Mouse (Mus musculus) midbrain, embryonic 12.5 days (tissue): ENCODE data around the gene B430305J03Rik. TPM values are rescaled to one million over a fixed set of nuclear protein-coding genes. Genes with fewer than 3 reads are reported as not detected.

Source experiments
- ATAC-seq: fragments of 200-750 bp; cut with Nextera tagmentation; 2 replicates; pipeline ENCODE4 v1.8.0; 2017; ENCODE audit warnings: low read depth, moderate TSS enrichment, moderate library complexity; ENCODE audit not compliant: low FRiP score
- H3K27ac ChIP-seq: fragments of 300-500 bp; sonication (generic); replicated peaks from 2 replicates; pipeline ENCODE4 v1.5.1; 2016; ENCODE audit warnings: mild to moderate bottlenecking
- H3K27me3 ChIP-seq: fragments of 300-500 bp; sonication (generic); 2 replicates; pipeline ENCODE4 v1.6.1; 2016; ENCODE audit warnings: mild to moderate bottlenecking
- H3K36me3 ChIP-seq: fragments of 300-500 bp; sonication (generic); 2 replicates; pipeline ENCODE4 v1.6.1; 2016
- H3K4me1 ChIP-seq: fragments of 300-500 bp; sonication (generic); 2 replicates; pipeline ENCODE4 v1.6.1; 2016
- H3K4me2 ChIP-seq: fragments of 300-500 bp; sonication (generic); replicated peaks from 2 replicates; pipeline ENCODE4 v1.6.1; 2016; ENCODE audit warnings: mild to moderate bottlenecking, moderate library complexity
- H3K4me3 ChIP-seq: fragments of 300-500 bp; sonication (generic); 2 replicates; pipeline ENCODE4 v1.5.1; 2016; ENCODE audit warnings: mild to moderate bottlenecking
- H3K9ac ChIP-seq: fragments of 300-500 bp; sonication (generic); replicated peaks from 2 replicates; pipeline ENCODE4 v1.6.1; 2016; ENCODE audit warnings: mild to moderate bottlenecking, moderate library complexity
- H3K9me3 ChIP-seq: fragments of 300-500 bp; sonication (generic); 2 replicates; pipeline ENCODE4 v1.6.1; 2016; ENCODE audit warnings: mild to moderate bottlenecking
- WGBS: fragments of 180-500 bp; shearing (Covaris S2); methylation state at CpG from one replicate; pipeline ENCODE4 v1.1.7; 2016; 5-methylcytosine and 5-hydroxymethylcytosine counted together
- polyA plus RNA-seq: library from polyadenylated mRNA; unstranded; fragments of >200 nt; fragmentation: Nextera tagmentation; extraction: Ambion mirVana; gene quantifications from 2 replicates; pipeline ENCODE4 v1.2.1, GENCODE M21; 2016

Gene B430305J03Rik
- polyA plus RNA-seq, 1 experiment from 2014 or later = not detected

GRCm38 (mm10) chr3:61345636-61346035 is 20.1 kb downstream of the B430305J03Rik start:
- H3K27me3 ChIP-seq = no peaks in the 10 kb centered on the region
- 69% methylated on average over 1 of the region's 1 CpGs for WGBS
- ATAC-seq = no peak
- no peaks in the 10 kb centered on the region for H3K36me3 ChIP-seq
- no peak overlapping the region for H3K27ac ChIP-seq
- no peak overlapping the region for H3K4me3 ChIP-seq
- no peaks in the 10 kb centered on the region for H3K4me1 ChIP-seq
- H3K4me2 ChIP-seq = no peak overlapping the region
- no peak overlapping the region for H3K9ac ChIP-seq
- no peaks in the 10 kb centered on the region for H3K9me3 ChIP-seq

DNA sequence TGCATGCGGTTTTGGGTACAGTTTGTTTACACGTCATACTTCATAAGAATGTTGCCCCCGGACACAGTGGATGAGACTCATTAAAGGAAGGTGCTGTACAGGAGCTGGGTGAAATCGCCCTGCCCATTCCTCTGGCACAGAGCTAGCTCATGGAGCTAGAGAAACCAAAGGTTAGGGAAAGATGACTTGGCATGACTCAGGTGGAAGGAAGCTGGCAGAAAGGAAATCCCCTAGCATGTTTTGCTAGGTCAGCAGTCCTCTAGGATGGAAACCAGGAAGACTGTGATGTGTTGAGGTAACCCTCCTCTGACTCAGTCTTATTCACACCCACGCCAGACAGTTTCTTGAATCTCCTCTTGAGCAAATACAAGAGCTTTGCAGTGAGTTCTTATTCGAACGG is 21.7 kb downstream of the B430305J03Rik start:
- no peaks in the 10 kb centered on the region for H3K9me3 ChIP-seq
- 81% methylated on average over 7 of the region's 7 CpGs for WGBS
- H3K27ac ChIP-seq = no peak overlapping the region
- H3K27me3 ChIP-seq = no peaks in the 10 kb centered on the region
- H3K4me2 ChIP-seq = no peak overlapping the region
- no peaks in the 10 kb centered on the region for H3K36me3 ChIP-seq
- H3K4me3 ChIP-seq = no peak overlapping the region
- H3K4me1 ChIP-seq = no peaks in the 10 kb centered on the region
- no peak overlapping the region for H3K9ac ChIP-seq
- no peak for ATAC-seq

GRCm38 (mm10) chr3:61340321-61340720 is 25.4 kb downstream of the B430305J03Rik start:
- H3K9me3 ChIP-seq = no peaks in the 10 kb centered on the region
- no peak overlapping the region for H3K4me2 ChIP-seq
- no peak overlapping the region for H3K27ac ChIP-seq
- H3K9ac ChIP-seq = no peak overlapping the region
- no peaks in the 10 kb centered on the region for H3K4me1 ChIP-seq
- no peak for ATAC-seq
- no peak overlapping the region for H3K4me3 ChIP-seq
- no peaks in the 10 kb centered on the region for H3K36me3 ChIP-seq
- 71% methylated on average over 5 of the region's 5 CpGs for WGBS
- H3K27me3 ChIP-seq = no peaks in the 10 kb centered on the region

DNA sequence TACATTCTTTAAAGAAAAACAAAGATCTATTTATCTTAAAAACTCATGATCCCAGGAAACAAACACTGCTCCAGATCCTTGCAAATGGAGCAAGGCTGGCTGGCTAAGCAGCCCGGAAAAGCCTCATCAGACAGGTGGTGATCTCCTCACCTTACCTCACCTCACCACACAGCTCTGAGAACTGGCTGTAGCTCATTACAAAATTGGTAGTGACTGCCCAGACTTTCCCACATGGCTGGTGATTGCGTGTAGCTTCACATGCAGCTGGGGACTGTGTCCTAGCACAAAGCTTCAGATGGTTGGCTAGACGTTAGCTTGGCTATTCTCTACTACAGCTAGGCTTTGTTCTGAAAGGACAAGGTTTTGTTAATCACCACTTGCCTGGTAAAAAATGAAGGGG is 28.5 kb downstream of the B430305J03Rik start:
- ATAC-seq = no peak
- no peak overlapping the region for H3K4me3 ChIP-seq
- H3K36me3 ChIP-seq = no peaks in the 10 kb centered on the region
- no peak overlapping the region for H3K27ac ChIP-seq
- 82% methylated on average over 3 of the region's 3 CpGs for WGBS
- H3K4me1 ChIP-seq = no peaks in the 10 kb centered on the region
- no peaks in the 10 kb centered on the region for H3K9me3 ChIP-seq
- no peak overlapping the region for H3K9ac ChIP-seq
- no peak overlapping the region for H3K4me2 ChIP-seq
- H3K27me3 ChIP-seq = no peaks in the 10 kb centered on the region

GRCm38 (mm10) chr3:61336205-61336604 is 29.5 kb downstream of the B430305J03Rik start:
- no peak for ATAC-seq
- Histone ChIP-seq H3K36me3 (no peaks in the 10 kb centered on the region), H3K4me1 (no peaks in the 10 kb centered on the region), H3K9ac (no peak overlapping the region), H3K9me3 (no peaks in the 10 kb centered on the region), H3K4me3 (no peak overlapping the region), H3K27me3 (no peaks in the 10 kb centered on the region), H3K4me2 (no peak overlapping the region), H3K27ac (no peak overlapping the region)
- WGBS = 64% methylated on average over 2 of the region's 2 CpGs

DNA sequence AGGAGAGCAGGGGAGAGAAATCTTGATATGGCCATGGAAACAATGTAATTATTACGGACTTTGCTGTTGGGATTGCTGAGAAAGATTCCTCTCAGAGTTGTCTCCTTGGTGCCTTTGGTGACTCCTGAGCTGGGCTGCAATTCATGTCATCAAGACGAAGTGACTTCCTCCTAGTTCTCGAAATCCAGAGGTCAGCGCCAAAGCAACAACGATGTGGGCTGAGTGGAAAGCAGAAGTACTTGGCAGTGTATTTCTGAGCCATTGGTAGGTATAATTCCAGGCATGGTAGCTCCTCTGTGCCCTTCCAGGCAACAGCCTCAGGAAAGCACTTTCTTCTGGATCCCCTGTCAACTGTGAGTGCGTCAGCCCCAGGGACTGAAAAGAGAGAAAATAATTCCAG is 44.1 kb downstream of the B430305J03Rik start:
- Histone ChIP-seq H3K9me3 (no peaks in the 10 kb centered on the region), H3K4me3 (no peak overlapping the region), H3K4me1 (no peaks in the 10 kb centered on the region), H3K9ac (no peak overlapping the region), H3K27ac (no peak overlapping the region), H3K27me3 (no peaks in the 10 kb centered on the region), H3K4me2 (no peak overlapping the region), H3K36me3 (no peaks in the 10 kb centered on the region)
- no peak for ATAC-seq
- WGBS = 91% methylated on average over 6 of the region's 6 CpGs

- Histone ChIP-seq H3K27ac (no peak overlapping the region), H3K4me1 (0 out of 2 replicates have a peak, but pooled peaks cover 3% of the 10 kb centered on the region), H3K9me3 (no peaks in the 10 kb centered on the region), H3K4me2 (no peak overlapping the region), H3K27me3 (no peaks in the 10 kb centered on the region), H3K36me3 (no peaks in the 10 kb centered on the region), H3K4me3 (no peak overlapping the region), H3K9ac (no peak overlapping the region)
- no peak for ATAC-seq
- 82% methylated on average over 2 of the region's 2 CpGs for WGBS
These were observed 45.7 kb downstream of the B430305J03Rik start for GRCm38 (mm10) chr3:61320031-61320430.

DNA sequence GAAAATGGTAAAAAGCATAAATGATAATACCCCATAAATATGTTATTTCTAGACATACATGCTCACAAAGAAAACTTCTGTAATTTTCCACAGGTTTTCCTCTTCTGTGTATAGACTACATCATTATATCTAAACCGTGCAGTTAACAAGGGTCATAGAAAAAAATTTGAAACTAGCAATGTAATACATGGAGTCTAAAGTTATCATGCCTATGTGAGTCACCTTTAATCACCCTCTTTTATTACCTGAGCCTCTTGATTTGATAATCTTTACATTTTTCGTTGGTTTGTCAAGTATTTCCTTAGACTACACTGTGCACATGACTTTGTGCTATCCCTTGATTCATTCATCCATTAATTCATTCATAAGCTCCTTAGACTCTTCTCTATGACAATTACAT is 50.7 kb downstream of the B430305J03Rik start:
- Histone ChIP-seq H3K27me3 (no peaks in the 10 kb centered on the region), H3K4me2 (no peak overlapping the region), H3K9me3 (no peaks in the 10 kb centered on the region), H3K4me3 (no peak overlapping the region), H3K36me3 (no peaks in the 10 kb centered on the region), H3K27ac (no peak overlapping the region), H3K4me1 (0 out of 2 replicates have a peak, but pooled peaks cover 3% of the 10 kb centered on the region), H3K9ac (no peak overlapping the region)
- WGBS = 74% methylated on average over 2 of the region's 2 CpGs
- no peak for ATAC-seq

Other genes starting within 250 kb of the B430305J03Rik start
- gene Rap2b, start 4.3 kb downstream of the B430305J03Rik start, polyA plus RNA-seq = 12.6 and 15.0 TPM in 2 replicates